Mouse (Mus musculus) hematopoietic multipotent progenitor cell, adult 10-12 weeks (in vitro differentiated cells): ENCODE results near the gene Hic2. TPM values are rescaled to one million over a fixed set of nuclear protein-coding genes. Genes with fewer than 3 reads are reported as not detected.

Experiments
- polyA plus RNA-seq: library from polyadenylated mRNA; stranded (reverse); fragments of >175 nt; gene quantifications from 2 replicates; pipeline ENCODE4 v1.2.3, GENCODE M21; 2012; ENCODE audit warnings: low replicate concordance

Gene Hic2
- polyA plus RNA-seq, result 2.1 and 2.7 TPM in 2 replicates

DNA sequence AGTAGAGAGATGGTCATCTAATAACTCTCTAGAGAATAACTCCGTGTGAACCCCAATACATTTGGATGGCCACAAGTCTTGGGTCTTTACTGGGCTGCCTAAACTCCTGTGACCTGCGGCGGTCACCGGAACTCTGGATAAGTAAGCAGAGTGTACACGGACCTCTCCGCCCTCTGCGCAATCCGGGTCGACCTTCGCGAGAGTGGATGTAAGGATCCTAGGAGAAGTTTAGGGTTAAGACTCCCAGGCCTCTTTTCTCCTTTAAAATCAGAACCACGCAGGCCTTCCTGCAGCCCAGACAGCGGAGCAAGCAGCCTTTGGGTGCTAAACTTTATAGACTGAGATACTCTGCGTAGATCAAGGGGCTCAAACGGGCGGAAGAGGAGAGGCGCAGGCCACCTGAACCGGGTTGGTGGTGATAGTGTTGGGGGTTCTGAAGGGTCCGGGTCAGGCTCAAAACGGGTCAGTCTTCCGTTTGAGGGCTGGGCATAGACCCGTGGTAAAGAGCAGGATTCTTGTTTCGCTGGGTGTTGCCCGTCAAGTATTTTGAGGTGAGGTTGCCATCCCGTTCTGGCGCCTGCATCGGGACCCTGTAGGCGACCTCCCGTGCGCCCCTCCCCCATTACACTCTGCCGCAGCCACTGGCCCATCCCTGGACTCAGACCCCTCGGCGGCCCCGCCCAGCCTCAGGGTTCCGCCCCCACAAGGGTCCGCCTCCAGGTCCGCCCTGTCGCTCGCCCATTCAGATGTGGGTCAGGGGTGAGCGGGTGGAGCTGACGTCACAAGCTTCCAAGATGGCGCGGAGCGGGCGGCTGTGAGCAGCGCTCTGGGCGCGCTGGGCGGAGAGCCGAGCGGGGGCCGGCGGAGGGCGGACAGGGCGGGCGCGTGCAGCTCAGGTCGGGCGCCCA is at the start of gene Hic2:
Gene Hic2, plus strand, starts transcription at position 779 of the 908 bp plus-strand sequence.

DNA sequence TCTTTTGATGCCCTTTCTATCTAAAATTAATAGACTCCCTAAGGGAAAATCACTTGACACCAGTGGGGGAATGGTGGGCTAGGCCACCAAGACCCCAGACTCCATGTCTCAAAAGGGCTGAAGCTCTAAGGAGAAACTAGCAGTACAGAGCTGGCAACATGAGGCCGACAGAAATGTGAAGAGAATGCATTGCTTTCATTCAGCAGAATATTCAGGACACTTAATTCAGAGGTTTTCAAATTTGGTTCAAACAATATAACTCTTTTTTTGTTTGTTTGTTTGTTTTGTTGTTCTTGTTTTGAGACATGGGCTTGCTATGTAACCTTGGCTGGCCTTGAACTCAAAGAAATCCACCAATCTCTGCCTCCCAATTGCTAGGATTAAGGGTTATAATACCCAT is 30.8 kb upstream of the Hic2 start, which contains the start of gene Ube2l3:
Gene Ube2l3, minus strand, starts transcription at position 101 of the 400 bp plus-strand sequence.

GRCm38 (mm10) chr16:17208389-17209361 is 24.7 kb upstream of the Hic2 start, which contains the start of gene Rimbp3:
Gene Rimbp3 (plus strand): TSS chr16:17208603.

GRCm38 (mm10) chr16:17275721-17276120 is 42.3 kb downstream of the Hic2 start, which contains the start of gene Tmem191c:
Gene Tmem191c (plus strand): TSS chr16:17276077.

Other genes starting within 250 kb of the Hic2 start
- gene Ypel1, start 163.9 kb upstream of the Hic2 start, polyA plus RNA-seq, result 0.42 and 0.83 TPM in 2 replicates
- gene Ppil2, start 122.3 kb upstream of the Hic2 start, polyA plus RNA-seq, result 67.1 and 127 TPM in 2 replicates
- 4.8 and 5.8 TPM in 2 replicates for gene 2610318N02Rik, start 108.4 kb upstream of the Hic2 start, polyA plus RNA-seq
- gene Sdf2l1, start 101.2 kb upstream of the Hic2 start, polyA plus RNA-seq, result 74.0 and 181 TPM in 2 replicates
- gene Ydjc, start 89.0 kb upstream of the Hic2 start, polyA plus RNA-seq, result 10.2 and 23.9 TPM in 2 replicates
- 1.6 and 1.7 TPM in 2 replicates for gene Ccdc116, start 86.3 kb upstream of the Hic2 start, polyA plus RNA-seq
- 55.2 and 55.9 TPM in 2 replicates for gene Ube2l3, start 30.9 kb upstream of the Hic2 start, polyA plus RNA-seq
- gene Rimbp3, start 25.0 kb upstream of the Hic2 start, polyA plus RNA-seq, result 0.09 and 0.10 TPM in 2 replicates
- gene Tmem191c, start 42.5 kb downstream of the Hic2 start, polyA plus RNA-seq, result 17.8 and 50.5 TPM in 2 replicates
- gene Serpind1, start 97.8 kb downstream of the Hic2 start, polyA plus RNA-seq, result not detected in 2 replicates
- gene Snap29, start 172.4 kb downstream of the Hic2 start, polyA plus RNA-seq, result 10.6 and 14.6 TPM in 2 replicates
- gene Pi4ka, start 172.7 kb downstream of the Hic2 start, polyA plus RNA-seq, result 11.3 and 38.5 TPM in 2 replicates
- 26.5 and 55.6 TPM in 2 replicates for gene Crkl, start 218.4 kb downstream of the Hic2 start, polyA plus RNA-seq